Mouse (Mus musculus): ENCODE results near the gene Hsd11b1.
"Not testable (repeated sequence)": the region's sequence is repeated elsewhere in the genome, so short reads cannot be mapped to it uniquely, and the experiment has no call there.

Hsd11b1 gene

DNA sequence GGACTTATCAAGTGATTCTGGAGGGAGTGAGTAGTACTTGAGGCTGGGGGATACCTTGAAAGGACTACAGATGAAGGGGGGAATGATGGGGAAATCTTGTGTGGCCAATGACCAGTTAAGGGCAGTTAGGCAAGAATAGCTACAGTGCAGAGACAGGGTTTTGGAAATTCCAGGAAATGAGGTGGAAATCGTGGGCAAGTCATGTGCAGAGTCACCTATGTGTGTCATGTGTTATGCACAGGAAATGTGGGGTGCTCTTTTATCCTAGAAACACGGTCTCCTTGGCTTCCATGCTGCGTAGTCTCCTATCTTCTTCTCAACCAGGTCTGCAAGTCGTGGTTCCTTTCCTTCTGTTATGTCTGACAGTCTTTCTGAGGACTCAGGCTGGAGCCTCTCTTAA lies 15.6 kb upstream of the Hsd11b1 start:
- no peak for DNase-seq (ENCODE audit: low read depth, low spot score)

DNA sequence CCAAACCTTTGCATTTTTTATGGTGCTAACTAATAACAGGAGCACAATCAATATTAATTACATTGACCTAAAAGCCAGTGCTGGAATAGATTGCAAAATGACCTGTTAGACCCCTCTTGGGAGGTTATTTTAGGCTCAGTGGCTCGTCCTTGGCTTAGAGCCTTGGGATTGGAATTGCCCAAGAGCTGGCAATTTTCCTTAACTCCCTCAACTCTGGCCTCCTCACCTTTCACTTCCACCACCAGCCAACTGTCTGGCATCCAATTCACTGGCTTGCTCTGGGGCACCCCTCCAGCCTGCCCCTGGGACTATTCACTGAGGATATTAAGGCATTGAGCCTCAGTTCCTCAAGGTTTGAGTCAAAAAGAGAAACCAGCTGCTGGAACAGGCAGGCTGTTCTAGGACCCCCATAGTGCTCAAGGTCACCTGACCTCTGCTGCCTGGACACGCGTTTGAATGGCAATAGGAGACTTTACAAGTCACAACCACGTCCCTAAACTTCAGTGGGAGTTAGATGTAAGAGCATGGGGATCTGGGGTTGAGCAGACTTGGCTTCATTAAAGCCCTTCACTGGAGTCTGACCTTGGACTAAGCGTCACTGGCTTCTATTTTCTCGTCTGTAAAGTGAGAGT lies 14.7 kb upstream of the Hsd11b1 start:
- no peak for DNase-seq (ENCODE audit: low read depth, low spot score)

- DNase-seq (ENCODE audit: low read depth, low spot score): no peak
Observed at GRCm38 (mm10) chr1:193274407-193275071, 10.7 kb upstream of the Hsd11b1 start.

- DNase-seq (ENCODE audit: low read depth, low spot score): no peak
Observed at GRCm38 (mm10) chr1:193272916-193273601, 9.2 kb upstream of the Hsd11b1 start, which contains the start of gene G0s2. G0s2 (minus strand) TSS chr1:193273217.

DNA sequence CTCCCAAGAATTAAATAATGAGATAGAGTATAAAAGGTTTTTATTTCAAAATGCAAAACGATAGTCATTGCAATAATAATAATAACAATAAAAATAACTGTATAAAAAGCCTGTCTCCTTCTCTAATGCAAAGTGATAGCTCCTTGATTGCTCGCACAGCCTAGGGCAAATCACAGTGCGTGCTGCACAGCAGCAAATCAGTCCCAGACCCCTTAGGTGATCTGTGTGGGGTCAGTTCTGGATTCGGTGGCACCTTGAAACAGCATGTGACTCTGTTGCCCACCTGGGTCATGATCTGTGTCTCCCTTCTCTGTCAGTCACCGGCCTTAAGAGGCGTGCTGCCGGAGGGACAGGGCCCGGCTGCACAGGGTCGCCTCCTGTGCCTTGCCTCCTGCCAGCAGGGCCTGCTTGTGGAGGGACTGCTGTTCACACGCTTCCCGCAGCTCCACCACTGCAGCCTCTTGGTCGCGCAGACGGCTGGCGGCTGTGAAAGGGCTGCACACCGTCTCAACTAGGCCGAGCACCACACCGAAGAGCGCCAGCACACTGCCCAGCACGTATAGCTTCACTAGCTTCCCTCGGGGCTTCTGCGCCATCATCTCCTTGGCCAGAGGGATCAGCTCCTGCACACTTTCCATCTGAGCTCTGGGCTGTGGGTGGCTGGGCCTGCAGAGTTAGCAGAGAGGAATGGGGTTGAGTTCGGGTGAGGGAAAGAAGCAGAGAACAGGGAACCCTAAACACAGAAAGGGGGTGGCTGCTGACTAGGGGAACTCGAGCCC lies 8.5 kb upstream of the Hsd11b1 start:
- DNase-seq (ENCODE audit: low read depth, low spot score): no peak

DNA sequence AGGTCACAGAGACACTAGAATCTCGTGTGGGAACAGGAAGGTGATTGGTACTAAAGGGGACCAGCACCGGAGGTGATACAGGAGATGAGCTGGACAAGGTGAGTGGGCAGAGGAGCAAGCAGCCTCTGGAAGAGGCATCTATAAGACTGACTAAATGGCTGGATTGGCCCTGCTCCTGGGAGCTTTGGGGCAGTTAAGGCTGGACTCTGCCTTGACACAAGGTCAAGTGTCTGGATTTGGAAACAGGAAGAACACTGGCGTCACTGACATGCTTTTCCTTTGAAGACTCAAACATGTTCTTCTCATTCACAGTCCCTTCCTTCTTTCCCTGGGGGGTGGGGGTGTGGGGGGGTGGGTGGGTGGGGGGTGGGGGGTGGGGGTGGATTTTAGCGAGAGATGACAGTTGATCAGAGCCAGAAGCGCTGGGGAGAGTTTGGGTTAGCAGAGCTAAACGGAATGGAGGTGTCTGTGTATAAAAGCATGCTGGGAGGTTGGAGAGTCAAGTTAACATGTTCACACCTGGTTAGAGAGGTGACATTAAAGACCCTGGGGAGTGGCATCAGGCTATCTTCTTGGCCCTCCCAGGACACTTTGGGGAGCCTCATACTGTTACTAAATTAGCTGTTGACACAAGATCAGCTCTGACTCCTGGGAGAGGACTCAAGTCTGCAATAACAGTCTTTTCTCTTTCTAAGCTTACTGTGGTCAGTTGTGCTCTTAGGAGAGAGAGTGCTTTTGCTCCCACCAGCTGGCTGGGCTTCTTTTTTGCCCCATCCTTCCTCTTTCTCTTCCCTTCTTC lies 7.3 kb upstream of the Hsd11b1 start:
- DNase-seq (ENCODE audit: low read depth, low spot score): no peak

GRCm38 (mm10) chr1:193265734-193266133 lies 1.9 kb upstream of the Hsd11b1 start:
- DNase-seq (ENCODE audit: low read depth, low spot score): no peak

DNA sequence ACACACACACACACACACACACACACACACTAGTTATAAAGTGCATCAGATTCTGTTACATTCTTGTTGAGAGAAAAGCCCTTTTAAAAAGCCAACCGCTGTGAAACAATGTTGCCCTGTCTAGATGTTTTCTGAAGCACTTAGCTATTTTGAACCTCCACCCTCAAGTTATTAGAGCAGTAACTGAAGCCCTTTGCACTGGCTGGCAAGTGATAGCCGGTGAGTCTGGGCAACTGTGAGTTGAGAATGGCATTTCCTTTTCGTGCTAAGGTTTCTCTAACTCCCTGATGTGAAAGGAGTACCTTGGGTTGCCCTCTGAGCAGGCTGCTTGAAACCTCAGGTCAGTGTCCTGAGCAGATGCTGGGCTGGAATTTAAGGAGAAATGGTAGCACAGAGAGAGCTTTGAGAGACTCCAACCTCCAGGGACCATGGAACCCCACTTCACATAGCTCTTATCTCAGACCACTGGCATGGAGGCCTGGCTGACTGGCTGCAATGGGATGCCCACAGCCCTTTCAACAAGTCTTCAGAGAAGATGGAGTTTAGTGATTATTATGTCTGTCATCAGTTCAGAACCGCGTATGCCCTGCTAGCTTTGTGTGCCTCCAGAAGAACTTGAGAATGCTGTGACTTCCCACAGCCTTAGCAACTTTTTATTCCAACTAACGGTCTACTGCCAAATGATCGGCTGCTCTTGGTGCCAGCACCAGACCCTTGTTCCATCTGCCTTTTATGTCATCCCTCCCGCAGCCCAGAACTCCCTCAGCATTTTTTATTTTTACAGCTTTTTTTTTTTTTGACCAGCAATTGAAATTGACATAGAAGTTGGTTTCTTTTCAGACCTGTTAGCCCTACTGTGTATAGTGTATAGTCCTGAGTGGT lies 608 bp downstream of the Hsd11b1 start:
- no peak for DNase-seq (ENCODE audit: low read depth, low spot score)

GRCm38 (mm10) chr1:193261897-193262548 lies 1.9 kb downstream of the Hsd11b1 start:
- DNase-seq (ENCODE audit: low read depth, low spot score): no peak

DNA sequence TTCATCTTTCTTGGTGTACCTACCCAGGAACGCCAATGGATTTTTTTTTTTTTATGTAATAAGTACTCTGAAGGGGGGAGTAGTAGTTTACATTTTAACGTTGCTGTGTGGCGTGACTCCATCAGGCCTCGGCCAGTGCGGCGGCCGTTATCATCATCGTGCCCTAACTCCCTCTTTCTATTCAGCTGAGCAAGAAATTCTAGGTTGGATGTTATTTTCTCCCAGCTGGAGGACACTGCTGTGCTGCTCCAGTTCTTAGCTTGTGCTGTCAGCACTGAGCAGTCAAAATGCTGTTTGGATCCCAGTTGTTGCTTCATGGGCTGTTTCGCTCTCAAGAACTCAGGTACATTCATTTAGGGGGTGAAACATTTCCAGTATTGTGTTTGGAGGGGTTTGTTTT lies 4.3 kb downstream of the Hsd11b1 start:
- DNase-seq (ENCODE audit: low read depth, low spot score): no peak

DNA sequence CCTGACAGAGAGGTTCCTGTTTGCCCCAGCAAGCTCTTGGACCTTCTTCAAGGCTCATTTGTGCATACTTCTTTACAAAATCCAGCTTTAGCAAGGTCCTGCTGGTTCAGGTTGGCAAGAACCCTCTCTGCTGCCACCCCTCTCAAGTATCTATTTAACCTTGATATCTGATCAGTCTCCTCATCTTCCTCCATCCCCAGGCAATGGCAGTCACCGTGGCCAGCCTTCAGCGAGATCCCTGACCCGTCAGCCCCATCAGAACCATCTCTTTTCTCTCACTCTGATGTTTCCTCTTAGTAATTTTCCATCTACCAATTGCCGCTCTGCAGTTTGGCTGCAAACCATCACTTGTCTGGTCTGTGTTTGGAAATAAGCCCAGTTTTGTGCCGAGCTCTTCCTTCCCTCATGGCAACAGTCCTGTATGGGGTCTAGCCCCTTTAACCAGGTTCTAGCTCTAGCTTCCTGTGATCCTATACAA lies 7.2 kb downstream of the Hsd11b1 start:
- DNase-seq (ENCODE audit: low read depth, low spot score): no peak

GRCm38 (mm10) chr1:193256289-193256577 lies 7.6 kb downstream of the Hsd11b1 start:
- DNase-seq (ENCODE audit: low read depth, low spot score): no peak

GRCm38 (mm10) chr1:193255488-193256288 lies 8.2 kb downstream of the Hsd11b1 start:
- DNase-seq (ENCODE audit: low read depth, low spot score): no peak

DNA sequence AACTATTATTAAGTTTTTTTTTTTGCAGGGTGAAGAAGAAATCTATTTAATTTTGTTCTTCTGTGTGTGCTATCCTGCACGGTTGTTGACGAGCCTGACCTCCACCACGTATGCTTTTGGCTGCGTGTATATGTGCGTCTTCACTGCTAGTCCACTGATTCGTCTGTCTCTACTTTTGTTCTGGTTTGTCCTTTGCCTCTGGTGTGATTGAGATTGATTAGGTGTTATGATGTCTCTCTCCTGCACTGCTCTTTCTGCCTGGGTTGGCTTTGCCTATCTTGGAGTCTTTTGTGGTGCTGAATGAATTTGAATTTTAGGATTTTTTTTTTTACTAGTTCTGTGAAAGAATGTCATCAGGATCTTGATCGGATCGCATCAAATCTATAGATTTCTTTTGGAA lies 8.8 kb downstream of the Hsd11b1 start:
- no peak for DNase-seq (ENCODE audit: low read depth, low spot score)

GRCm38 (mm10) chr1:193253895-193254294 lies 10.0 kb downstream of the Hsd11b1 start:
- DNase-seq (ENCODE audit: low read depth, low spot score): not testable (repeated sequence)

DNA sequence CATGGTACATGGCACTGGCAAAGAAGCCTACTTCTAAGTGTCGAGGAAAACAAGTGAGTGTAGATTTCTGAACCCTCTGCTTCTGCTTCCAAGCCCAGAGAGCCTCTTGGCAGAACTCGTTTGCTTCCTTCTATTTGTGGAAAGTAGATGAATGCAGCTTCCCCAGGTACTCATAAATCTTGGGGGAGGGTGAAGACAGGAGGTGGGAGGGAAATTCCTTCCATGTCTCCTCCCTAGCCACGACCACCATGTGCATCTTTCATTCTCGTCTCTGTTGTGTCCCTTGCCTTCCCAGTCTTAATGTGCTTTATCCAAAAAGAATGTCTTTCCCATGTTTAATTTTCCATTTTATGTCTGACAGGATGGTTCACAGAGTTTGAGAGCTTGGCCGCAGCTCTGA lies 11.3 kb downstream of the Hsd11b1 start:
- DNase-seq (ENCODE audit: low read depth, low spot score): no peak

GRCm38 (mm10) chr1:193251386-193251785 lies 12.5 kb downstream of the Hsd11b1 start:
- no peak for DNase-seq (ENCODE audit: low read depth, low spot score)

- DNase-seq (ENCODE audit: low read depth, low spot score): no peak
Observed at GRCm38 (mm10) chr1:193250026-193250425, 13.8 kb downstream of the Hsd11b1 start.

DNA sequence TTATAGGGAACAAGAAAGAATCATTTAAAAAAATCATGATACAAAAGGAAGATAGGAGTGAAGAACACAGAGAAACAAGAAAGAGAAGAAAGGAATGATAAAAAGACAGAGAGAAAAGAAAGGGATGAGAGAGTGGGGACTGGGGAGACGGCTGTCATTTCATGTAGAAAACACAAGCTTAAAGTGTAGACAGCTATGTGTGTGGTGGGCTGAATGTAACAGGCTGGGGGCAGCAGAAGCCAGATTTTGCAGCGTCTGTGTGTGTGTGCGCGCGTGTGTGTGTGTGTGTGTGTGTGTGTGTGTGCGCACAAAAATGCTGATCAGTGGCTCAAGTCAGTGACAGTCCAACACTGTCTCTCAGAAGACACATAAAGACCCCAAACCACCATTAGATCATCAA lies 19.6 kb downstream of the Hsd11b1 start:
- no peak for DNase-seq (ENCODE audit: low read depth, low spot score)
